Mouse (Mus musculus) monocyte, adult 2 months (primary cell): ENCODE data around the gene Cdk15.

Source experiments
- DNase-seq, 2 experiments: peaks; one replicate each; pipeline ENCODE4 v3.0.0; 2022; ENCODE audit warnings: low spot score in 2 of 2, low read depth in 1 of 2

Cdk15 gene

GRCm38 (mm10) chr1:59272189-59272588 lies 15.5 kb downstream of the Cdk15 start:
- no peak for DNase-seq

GRCm38 (mm10) chr1:59285880-59286279 lies 29.2 kb downstream of the Cdk15 start:
- DNase-seq, result no peak

- DNase-seq, result no peak
These were observed 29.7 kb downstream of the Cdk15 start for GRCm38 (mm10) chr1:59286316-59286850.

- DNase-seq, result no peak
These were observed 31.0 kb downstream of the Cdk15 start for GRCm38 (mm10) chr1:59287733-59288132.

- no peak for DNase-seq
These were observed 34.9 kb downstream of the Cdk15 start for GRCm38 (mm10) chr1:59291652-59292051.

- DNase-seq, result no peak
These were observed 39.1 kb downstream of the Cdk15 start for GRCm38 (mm10) chr1:59295769-59296168.

GRCm38 (mm10) chr1:59297167-59297566 lies 40.5 kb downstream of the Cdk15 start:
- no peak for DNase-seq

GRCm38 (mm10) chr1:59298491-59299090 lies 41.9 kb downstream of the Cdk15 start:
- DNase-seq, result no peak

- no peak for DNase-seq
These were observed 50.6 kb downstream of the Cdk15 start for GRCm38 (mm10) chr1:59307310-59307709.

- no peak for DNase-seq
These were observed 54.7 kb downstream of the Cdk15 start for GRCm38 (mm10) chr1:59311292-59311885.

GRCm38 (mm10) chr1:59312187-59313153 lies 55.8 kb downstream of the Cdk15 start:
- no peak for DNase-seq

- no peak for DNase-seq
These were observed 56.6 kb downstream of the Cdk15 start for GRCm38 (mm10) chr1:59313154-59313940.

GRCm38 (mm10) chr1:59315057-59315807 lies 58.5 kb downstream of the Cdk15 start:
- DNase-seq, result no peak

GRCm38 (mm10) chr1:59316031-59316385 lies 59.3 kb downstream of the Cdk15 start:
- DNase-seq, result peak; percentile 58 to 74

GRCm38 (mm10) chr1:59316386-59317051 lies 59.8 kb downstream of the Cdk15 start:
- no peak for DNase-seq

- no peak for DNase-seq
These were observed 60.7 kb downstream of the Cdk15 start for GRCm38 (mm10) chr1:59317397-59317796.

- DNase-seq, result no peak
These were observed 62.2 kb downstream of the Cdk15 start for GRCm38 (mm10) chr1:59318878-59319277.

GRCm38 (mm10) chr1:59321076-59321879 lies 64.6 kb downstream of the Cdk15 start:
- no peak for DNase-seq
